Mouse (Mus musculus) MEL (cell line): ENCODE results near the gene Zfp446.

Source experiments
- MAFK ChIP-seq: IDR thresholded peaks from 2 replicates; pipeline ENCODE4 v1.6.1; 2011; ENCODE audit warnings: low read depth, mild to moderate bottlenecking, low read length, improper control_type of control experiment, borderline replicate concordance
- TBP ChIP-seq: IDR thresholded peaks from 2 replicates; pipeline ENCODE4 v1.8.0; 2011; ENCODE audit warnings: low read depth, low read length, improper control_type of control experiment

GRCm38 (mm10) chr7:12933615-12934140 lies 44.0 kb upstream of the Zfp446 start:
- TF ChIP-seq TBP (no peak), MAFK (no peak)
